Mouse (Mus musculus) heart, embryonic 10.5 days (tissue): ENCODE results near the gene Tmem170b. TPM values are rescaled to one million over a fixed set of nuclear protein-coding genes. Genes with fewer than 3 reads are reported as not detected.
A peak's percentile ranks its signal among the peaks of the same experiment; 100 is the strongest.

Source experiments
- DNase-seq: peaks from one replicate; pipeline ENCODE4 v3.0.0-alpha.2; 2017; ENCODE audit warnings: low spot score
- H3K27ac ChIP-seq: fragments of 300-500 bp; sonication (generic); 2 replicates; pipeline ENCODE4 v1.5.1; 2016; ENCODE audit warnings: mild to moderate bottlenecking
- H3K27me3 ChIP-seq: fragments of 300-500 bp; sonication (generic); 2 replicates; pipeline ENCODE4 v1.6.1; 2016; ENCODE audit warnings: mild to moderate bottlenecking; ENCODE audit not compliant: poor library complexity, insufficient read depth, severe bottlenecking
- H3K36me3 ChIP-seq: fragments of 300-500 bp; sonication (generic); 2 replicates; pipeline ENCODE4 v1.6.1; 2016; ENCODE audit warnings: mild to moderate bottlenecking, moderate library complexity
- H3K4me1 ChIP-seq: fragments of 300-500 bp; sonication (generic); 2 replicates; pipeline ENCODE4 v1.6.1; 2016; ENCODE audit warnings: mild to moderate bottlenecking
- H3K4me3 ChIP-seq: fragments of 300-500 bp; sonication (generic); 2 replicates; pipeline ENCODE4 v1.5.1; 2016; ENCODE audit warnings: mild to moderate bottlenecking, moderate library complexity
- H3K9me3 ChIP-seq: fragments of 300-500 bp; sonication (generic); 2 replicates; pipeline ENCODE4 v1.6.1; 2016; ENCODE audit warnings: mild to moderate bottlenecking, moderate library complexity
- WGBS: fragments of 180-500 bp; shearing (Covaris S2); methylation state at CpG from one replicate; pipeline ENCODE4 v1.1.7; 2016; 5-methylcytosine and 5-hydroxymethylcytosine counted together
- polyA plus RNA-seq: library from polyadenylated mRNA; unstranded; fragments of >200 nt; fragmentation: Nextera tagmentation; extraction: Ambion mirVana; gene quantifications from 2 replicates; pipeline ENCODE4 v1.2.1, GENCODE M21; 2016

Gene Tmem170b
- polyA plus RNA-seq, 1 experiment from 2014 or later = 11.5 TPM

GRCm38 (mm10) chr13:41596678-41597077, 9.0 kb upstream of the Tmem170b start:
- Histone ChIP-seq H3K9me3 (no peaks in the 10 kb centered on the region), H3K4me1 (no peaks in the 10 kb centered on the region), H3K36me3 (no peaks in the 10 kb centered on the region), H3K27ac (no peak overlapping the region), H3K4me3 (no peak overlapping the region), H3K27me3 (no peaks in the 10 kb centered on the region)
- 57% methylated on average over 2 of the region's 2 CpGs for WGBS
- DNase-seq = no peak

GRCm38 (mm10) chr13:41599977-41600376, 5.7 kb upstream of the Tmem170b start:
- 77% methylated on average over 4 of the region's 4 CpGs for whole genome bisulfite sequencing
- no peak for DNase-seq
- H3K27me3 ChIP-seq = no peaks in the 10 kb centered on the region

GRCm38 (mm10) chr13:41601056-41601455, 4.7 kb upstream of the Tmem170b start:
- H3K9me3 ChIP-seq = no peaks in the 10 kb centered on the region

More at GRCm38 (mm10) chr13:41599977-41600376, 5.7 kb upstream of the Tmem170b start:
- no peaks in the 10 kb centered on the region for H3K4me1 ChIP-seq
- no peak overlapping the region for H3K27ac ChIP-seq
- H3K36me3 ChIP-seq = no peaks in the 10 kb centered on the region
- no peak overlapping the region for H3K4me3 ChIP-seq
- H3K9me3 ChIP-seq = no peaks in the 10 kb centered on the region

DNA sequence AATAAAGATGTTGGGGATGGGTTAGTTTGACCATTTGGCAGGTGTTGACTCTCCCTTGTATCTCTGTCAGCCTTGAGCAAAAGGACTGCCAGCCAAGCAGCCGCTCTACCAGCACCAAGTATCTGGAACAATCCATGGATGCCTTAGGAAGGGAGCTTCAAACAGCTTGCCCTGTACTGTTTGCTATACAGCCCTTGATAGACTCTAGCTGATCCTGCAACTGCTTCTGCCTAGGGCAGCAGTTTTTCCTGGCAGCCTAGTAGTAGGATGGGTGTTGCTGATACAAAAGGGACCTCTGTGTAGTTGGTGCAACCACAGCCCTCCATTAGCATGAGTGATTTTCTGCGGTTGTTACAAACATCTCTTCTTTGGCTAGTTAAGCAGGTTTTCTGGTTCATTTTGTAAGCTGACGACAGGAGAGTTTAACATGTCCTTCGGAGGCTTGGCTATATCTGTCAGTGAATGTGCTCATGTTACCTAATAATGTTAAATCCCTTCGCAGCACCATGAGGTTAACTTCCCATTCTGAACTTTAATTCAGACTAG, 1.7 kb upstream of the Tmem170b start:
- WGBS = 76% methylated on average over 5 of the region's 5 CpGs
- no peak for DNase-seq
- H3K27me3 ChIP-seq = no peaks in the 10 kb centered on the region
- H3K4me3 ChIP-seq = no peak overlapping the region
- H3K9me3 ChIP-seq = no peaks in the 10 kb centered on the region
- no peaks in the 10 kb centered on the region for H3K36me3 ChIP-seq
- H3K4me1 ChIP-seq = peaks cover 4% of the 10 kb centered on the region; the same call in 1 of the 2 replicates
- H3K27ac ChIP-seq = no peak overlapping the region

More at GRCm38 (mm10) chr13:41601056-41601455, 4.7 kb upstream of the Tmem170b start:
- WGBS = 83% methylated on average over 3 of the region's 3 CpGs
- Histone ChIP-seq H3K36me3 (no peaks in the 10 kb centered on the region), H3K4me1 (no peaks in the 10 kb centered on the region), H3K27ac (no peak overlapping the region), H3K4me3 (no peak overlapping the region), H3K27me3 (no peaks in the 10 kb centered on the region)
- no peak for DNase-seq

- Histone ChIP-seq H3K4me1 (peaks cover 4% of the 10 kb centered on the region; the same call in 1 of the 2 replicates), H3K36me3 (no peaks in the 10 kb centered on the region), H3K27ac (peak overlapping the region; percentile 98), H3K9me3 (no peaks in the 10 kb centered on the region), H3K4me3 (peak overlapping the region; percentile 95), H3K27me3 (no peaks in the 10 kb centered on the region)
- 3% methylated on average over 66 of the region's 67 CpGs for WGBS
- DNase-seq = peak; percentile 78
Observed at GRCm38 (mm10) chr13:41606081-41607000, 634 bp downstream of the Tmem170b start.

- no peak for DNase-seq
- no peak overlapping the region for H3K4me3 ChIP-seq
- no peaks in the 10 kb centered on the region for H3K27me3 ChIP-seq
- no peaks in the 10 kb centered on the region for H3K9me3 ChIP-seq
- 83% methylated on average over 3 of the region's 3 CpGs for WGBS
- no peak overlapping the region for H3K27ac ChIP-seq
- no peaks in the 10 kb centered on the region for H3K36me3 ChIP-seq
- H3K4me1 ChIP-seq = peaks cover 4% of the 10 kb centered on the region; the same call in 1 of the 2 replicates
Observed at GRCm38 (mm10) chr13:41607589-41607988, 1.9 kb downstream of the Tmem170b start.

DNA sequence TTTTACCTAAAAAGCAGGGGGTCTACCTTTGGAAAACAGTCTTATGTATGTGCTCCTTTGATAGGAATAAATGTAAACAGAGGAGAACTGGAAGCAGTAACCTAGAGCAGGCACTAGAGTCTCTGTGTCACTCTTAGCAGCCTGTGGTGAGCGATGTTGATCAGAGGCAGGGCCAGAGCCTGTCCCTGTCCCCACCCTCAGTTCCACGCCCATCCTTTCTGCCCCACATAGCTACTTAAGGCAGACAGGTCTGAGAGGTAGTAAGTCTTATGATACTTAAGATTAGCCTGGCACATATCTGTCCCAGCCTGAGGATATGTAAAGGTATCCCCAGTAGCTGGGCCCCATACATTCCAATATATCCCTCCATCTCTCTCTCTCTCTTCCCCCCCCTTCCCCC, 2.9 kb downstream of the Tmem170b start:
- Histone ChIP-seq H3K27ac (no peak overlapping the region), H3K9me3 (no peaks in the 10 kb centered on the region), H3K36me3 (no peaks in the 10 kb centered on the region), H3K27me3 (no peaks in the 10 kb centered on the region), H3K4me3 (no peak overlapping the region), H3K4me1 (peaks cover 9% of the 10 kb centered on the region; the same call in 1 of the 2 replicates)
- no peak for DNase-seq
- 46% methylated on average over 2 of the region's 2 CpGs for WGBS

GRCm38 (mm10) chr13:41611046-41611445, 5.3 kb downstream of the Tmem170b start:
- Histone ChIP-seq H3K36me3 (no peaks in the 10 kb centered on the region), H3K27me3 (no peaks in the 10 kb centered on the region), H3K27ac (no peak overlapping the region), H3K4me1 (peaks cover 17% of the 10 kb centered on the region; the same call in 1 of the 2 replicates), H3K4me3 (no peak overlapping the region), H3K9me3 (no peaks in the 10 kb centered on the region)
- DNase-seq = no peak
- 88% methylated on average over 1 of the region's 1 CpGs for WGBS

DNA sequence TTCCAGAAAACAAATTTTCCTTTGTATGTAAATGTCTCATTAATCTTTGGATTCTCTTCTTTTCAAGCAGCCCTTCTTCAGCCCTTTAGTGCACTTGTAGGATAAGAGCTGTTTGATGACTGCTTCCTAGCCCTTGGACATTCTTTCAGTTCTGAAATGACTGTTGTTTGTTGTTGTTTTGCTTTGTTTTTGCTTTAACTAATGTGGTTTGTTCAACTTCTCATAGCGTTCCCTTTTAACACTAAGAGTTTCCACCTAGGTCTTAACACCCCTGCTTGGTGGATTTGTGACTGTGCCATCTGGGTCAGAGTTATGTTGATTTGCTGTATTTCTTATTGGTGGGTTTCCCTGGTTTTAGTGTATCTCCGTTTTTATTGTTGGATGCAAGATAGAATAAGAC, 8.8 kb downstream of the Tmem170b start:
- Histone ChIP-seq H3K9me3 (no peaks in the 10 kb centered on the region), H3K4me1 (peaks cover 19% of the 10 kb centered on the region; the same call in 1 of the 2 replicates), H3K27me3 (no peaks in the 10 kb centered on the region), H3K36me3 (no peaks in the 10 kb centered on the region), H3K27ac (no peak overlapping the region), H3K4me3 (no peak overlapping the region)
- no peak for DNase-seq
- 79% methylated on average over 2 of the region's 2 CpGs for WGBS

GRCm38 (mm10) chr13:41614982-41615381, 9.3 kb downstream of the Tmem170b start:
- Histone ChIP-seq H3K36me3 (no peaks in the 10 kb centered on the region), H3K27me3 (no peaks in the 10 kb centered on the region), H3K9me3 (no peaks in the 10 kb centered on the region), H3K4me1 (peaks cover 19% of the 10 kb centered on the region; the same call in 1 of the 2 replicates), H3K4me3 (no peak overlapping the region), H3K27ac (no peak overlapping the region; the same call in 1 of the 2 replicates)
- WGBS = 45% methylated on average over 5 of the region's 5 CpGs
- peak; percentile 77 for DNase-seq

- Histone ChIP-seq H3K27me3 (no peaks in the 10 kb centered on the region), H3K4me3 (no peak overlapping the region), H3K4me1 (peaks cover 20% of the 10 kb centered on the region; the same call in 1 of the 2 replicates), H3K36me3 (no peaks in the 10 kb centered on the region), H3K27ac (no peak overlapping the region), H3K9me3 (no peaks in the 10 kb centered on the region)
- DNase-seq = no peak
- 74% methylated on average over 4 of the region's 4 CpGs for WGBS
Observed at GRCm38 (mm10) chr13:41619470-41619869, 13.8 kb downstream of the Tmem170b start.

DNA sequence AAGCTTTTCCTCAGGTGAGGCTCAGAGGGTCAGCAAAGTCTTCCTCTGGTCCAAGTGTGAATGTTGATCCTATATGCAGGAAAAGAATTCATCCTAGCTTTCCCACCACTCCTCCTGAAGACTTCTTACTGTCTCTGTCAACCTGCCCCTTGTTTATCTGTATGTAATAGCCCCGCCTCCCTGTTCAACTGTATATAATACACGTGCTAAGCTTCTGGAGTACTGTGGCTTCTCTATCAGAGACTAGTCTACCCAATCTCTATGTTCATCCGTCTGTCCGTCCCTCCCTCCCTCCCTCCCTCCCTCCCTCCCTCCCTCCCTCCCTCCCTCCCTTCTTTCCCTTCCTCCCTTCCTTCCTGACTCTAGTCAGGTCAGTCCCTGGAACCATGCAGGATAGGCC, 14.4 kb downstream of the Tmem170b start:
- Histone ChIP-seq H3K27ac (no peak overlapping the region), H3K4me3 (no peak overlapping the region), H3K27me3 (no peaks in the 10 kb centered on the region), H3K4me1 (peaks cover 15% of the 10 kb centered on the region; the same call in 1 of the 2 replicates), H3K9me3 (no peaks in the 10 kb centered on the region), H3K36me3 (no peaks in the 10 kb centered on the region)
- WGBS = 83% methylated on average over 4 of the region's 4 CpGs
- no peak for DNase-seq

- 79% methylated on average over 1 of the region's 1 CpGs for WGBS
- no peaks in the 10 kb centered on the region for H3K27me3 ChIP-seq
- peaks cover 13% of the 10 kb centered on the region; the same call in 1 of the 2 replicates for H3K4me1 ChIP-seq
- no peak for DNase-seq
- no peak overlapping the region for H3K27ac ChIP-seq
- no peaks in the 10 kb centered on the region for H3K9me3 ChIP-seq
- 0 out of 2 replicates have a peak, but pooled peaks cover 4% of the 10 kb centered on the region for H3K36me3 ChIP-seq
- no peak overlapping the region for H3K4me3 ChIP-seq
Observed at GRCm38 (mm10) chr13:41624123-41624522, 18.4 kb downstream of the Tmem170b start.
